In the genomic region with DNA sequence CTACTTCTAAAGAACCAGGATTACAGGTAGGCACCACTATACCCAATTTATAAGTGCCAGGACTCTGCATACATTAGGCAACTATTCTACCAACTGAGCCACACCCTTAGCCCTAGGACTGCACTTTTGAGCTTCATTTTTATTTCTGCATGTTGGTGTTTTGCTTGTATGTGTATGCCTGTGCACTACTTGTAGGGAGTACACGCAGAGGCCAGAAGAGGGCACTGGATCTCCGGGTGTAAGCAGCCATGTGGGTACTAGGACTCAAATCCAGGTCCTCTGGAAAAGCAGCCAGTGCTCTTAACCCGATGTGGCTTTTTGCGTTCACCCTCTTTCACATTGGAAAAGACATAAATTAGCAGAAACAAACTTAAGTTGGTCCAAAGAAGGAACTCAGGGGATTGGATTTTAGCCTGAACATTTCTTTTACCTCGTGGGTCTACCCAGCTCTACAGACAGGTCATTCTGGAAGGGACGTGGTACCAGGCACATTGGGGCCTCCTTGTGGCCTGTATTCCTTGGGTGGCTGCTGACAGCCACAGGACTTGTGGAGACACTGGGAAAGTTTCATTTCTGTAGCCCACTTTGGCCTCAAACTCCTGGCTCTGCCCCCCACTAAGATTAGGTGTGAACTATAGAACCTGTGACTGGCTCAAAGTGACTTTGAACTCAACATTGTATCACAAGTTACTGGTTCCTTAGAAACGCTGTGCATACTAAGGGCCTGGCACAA, we compare ENCODE assay signal across 11 mouse cellular contexts. TPM values are rescaled to one million over a fixed set of nuclear protein-coding genes. Genes with fewer than 3 reads are reported as not detected.
DNase-seq lines count a peak whose midpoint lies in the region; ATAC-seq and TF ChIP-seq lines count a peak whose summit lies in the region.
"Had no signal": no experiment of that assay in that cellular context is flagged by ENCODE, and none has a peak within 500 bp of the region (broad histone marks: within the 10 kb centered on the region; RNA-seq: fewer than 3 reads in every experiment).

No protein-coding gene starts in this region.

- in situ Hi-C loops in CH12.LX (cut with MboI; ENCODE audit: low pct_ligation_motif_present, low pct_unique_long_range_greater_than_20kb, low sequenced_read_pairs): no loop called here

- dilution Hi-C loops in CH12.LX (cut with MboI; ENCODE audit: extremely low pct_ligation_motif_present, extremely low pct_unique_long_range_greater_than_20kb, low sequenced_read_pairs): no loop called here

- peak; percentile 64 for TF ChIP-seq RAD21 in CH12.LX (IDR thresholded peaks at IDR 0.05; ENCODE audit: low read depth, low read length)

- no peak overlapping the region for H3K4me3 ChIP-seq in kidney, postnatal 0 days (replicated peaks; ENCODE audit: low read depth, low read length)
- no peak overlapping the region for H3K4me3 ChIP-seq in kidney, embryonic 16.5 days (ENCODE audit: low read length)
- H3K4me3 ChIP-seq in CH12.LX (replicated peaks in 1 of 3; ENCODE audit: low read depth in 2 of 3, low read length in 2 of 3, poor library complexity in 1 of 3): no peak overlapping the region
- H3K4me3 ChIP-seq: megakaryocyte, embryonic 14.5 days had no signal

- ATAC-seq in kidney, postnatal 0 days (replicated peaks; ENCODE audit: low FRiP score, low read depth): no peak
- ATAC-seq in kidney, embryonic 16.5 days (ENCODE audit: low FRiP score, low TSS enrichment): no peak

- peak; percentile 47 for TF ChIP-seq CTCF in kidney, postnatal 0 days (IDR thresholded peaks at IDR 0.05; ENCODE audit: low read depth)
- peak in 1 of 2 experiments; percentile 71; a peak in 3 of 4 replicates for TF ChIP-seq CTCF in CH12.LX (conservative IDR thresholded peaks at IDR 0.05 in 1 of 2, IDR thresholded peaks at IDR 0.05 in 1 of 2; ENCODE audit: low read depth in 2 of 2, low read length in 2 of 2)

- H3K9me3 ChIP-seq in kidney, postnatal 0 days (replicated peaks; ENCODE audit: low read length): no peaks in the 10 kb centered on the region
- H3K9me3 ChIP-seq in kidney, embryonic 16.5 days (ENCODE audit: low read length): no peaks in the 10 kb centered on the region; the same call in 1 of the 2 replicates
- peaks cover 6% of the 10 kb centered on the region for H3K9me3 ChIP-seq in CH12.LX (replicated peaks; ENCODE audit: low read length)

- no peak overlapping the region for H3K4me2 ChIP-seq in kidney, postnatal 0 days (ENCODE audit: low read length)
- H3K4me2 ChIP-seq in kidney, embryonic 16.5 days (replicated peaks; ENCODE audit: low read depth, low read length): no peak overlapping the region
- no peak overlapping the region for H3K4me2 ChIP-seq in CH12.LX (ENCODE audit: insufficient read depth, low read depth, poor library complexity, severe bottlenecking)

- H3K36me3 ChIP-seq in kidney, postnatal 0 days (ENCODE audit: insufficient read depth, low read length): no peaks in the 10 kb centered on the region
- H3K36me3 ChIP-seq in kidney, embryonic 16.5 days (ENCODE audit: insufficient read depth, low read length): no peaks in the 10 kb centered on the region
- H3K36me3 ChIP-seq in CH12.LX (replicated peaks in 1 of 2; ENCODE audit: control insufficient read depth in 1 of 2, insufficient read depth in 1 of 2, low read length in 1 of 2): no peaks in the 10 kb centered on the region

- H3K27ac ChIP-seq in kidney, postnatal 0 days: no peak overlapping the region
- H3K27ac ChIP-seq in kidney, embryonic 16.5 days (ENCODE audit: low read length): no peak overlapping the region
- H3K27ac ChIP-seq in CH12.LX (ENCODE audit: insufficient read depth, low read depth): no peak overlapping the region

- no peak for TF ChIP-seq EP300 in CH12.LX (IDR thresholded peaks at IDR 0.05; ENCODE audit: low read length)

- no peaks in the 10 kb centered on the region for H3K27me3 ChIP-seq in kidney, postnatal 0 days (ENCODE audit: insufficient read depth, low read length)
- H3K27me3 ChIP-seq in kidney, embryonic 16.5 days (ENCODE audit: insufficient read depth, low read length): no peaks in the 10 kb centered on the region; the same call in 1 of the 2 replicates
- peaks cover 27% of the 10 kb centered on the region for H3K27me3 ChIP-seq in CH12.LX (replicated peaks)

- DNase-seq in kidney, postnatal 0 days (ENCODE audit: low spot score): no peak
- DNase-seq in 416B (ENCODE audit: low read depth): peak; percentile 69
- no peak for DNase-seq in CH12.LX (ENCODE audit: extremely low read depth)
- DNase-seq in cerebellum, postnatal 10 days: peak; percentile 60 to 67
- no peak for DNase-seq in adrenal gland, adult 18-20 months (ENCODE audit: low spot score in 2 of 2)
- no peak for DNase-seq in embryo, embryonic 10 days (ENCODE audit: low spot score)
- DNase-seq: gastrocnemius, postnatal 14 days; heart, postnatal 36 days had no signal

- 76% methylated on average over 7 of the region's 7 CpGs for WGBS in kidney, postnatal 0 days
- 77% methylated on average over 7 of the region's 7 CpGs for WGBS in kidney, embryonic 16.5 days

- H3K79me2 ChIP-seq in CH12.LX (replicated peaks; ENCODE audit: control insufficient read depth, extremely low read depth, insufficient read depth, poor library complexity, severe bottlenecking): no peaks in the 10 kb centered on the region

- no peaks in the 10 kb centered on the region for H3K4me1 ChIP-seq in kidney, postnatal 0 days (replicated peaks; ENCODE audit: insufficient read depth, low read length)
- H3K4me1 ChIP-seq in kidney, embryonic 16.5 days (ENCODE audit: insufficient read depth, low read length): no peaks in the 10 kb centered on the region
- H3K4me1 ChIP-seq in CH12.LX (ENCODE audit: control insufficient read depth in 1 of 2, insufficient read depth in 2 of 2): no peaks in the 10 kb centered on the region

- TF ChIP-seq POLR2A in CH12.LX (IDR thresholded peaks at IDR 0.05; ENCODE audit: low read depth, low read length): no peak

- no peak overlapping the region for H3K9ac ChIP-seq in kidney, postnatal 0 days (ENCODE audit: low read depth, low read length)
- no peak overlapping the region for H3K9ac ChIP-seq in kidney, embryonic 16.5 days (replicated peaks; ENCODE audit: low read length)
- H3K9ac ChIP-seq in CH12.LX (ENCODE audit: insufficient read depth, low read depth): no peak overlapping the region

TF ChIP-seq in CH12.LX, 34 proteins besides CTCF, POLR2A, EP300 and RAD21:
- TF ChIP-seq MAX (IDR thresholded peaks at IDR 0.05; ENCODE audit: low read length): no peak
- peak; percentile 31 for TF ChIP-seq ZC3H11A (IDR thresholded peaks at IDR 0.05; ENCODE audit: low read depth, low read length)
- no peak for TF ChIP-seq TBP (conservative IDR thresholded peaks at IDR 0.05; ENCODE audit: low read depth, low read length)
- TF ChIP-seq SIN3A (IDR thresholded peaks at IDR 0.05; ENCODE audit: low read length): no peak
- no peak for TF ChIP-seq ELF1 (IDR thresholded peaks at IDR 0.05; ENCODE audit: low read depth, low read length)
- TF ChIP-seq ZMIZ1 (IDR thresholded peaks at IDR 0.05; ENCODE audit: low read depth, low read length): no peak
- peak; percentile 71 for TF ChIP-seq SMC3 (IDR thresholded peaks at IDR 0.05; ENCODE audit: low read depth, low read length)
- TF ChIP-seq MAFK (IDR thresholded peaks at IDR 0.05; ENCODE audit: insufficient replicate concordance, low read length): no peak
- TF ChIP-seq MYC (IDR thresholded peaks at IDR 0.05; ENCODE audit: low read depth, low read length): peak; percentile 35; the same call in 1 of the 2 replicates
- TF ChIP-seq KAT2A (IDR thresholded peaks at IDR 0.05; ENCODE audit: insufficient replicate concordance, low read length): no peak
- TF ChIP-seq ZKSCAN1 (IDR thresholded peaks at IDR 0.05; ENCODE audit: borderline replicate concordance, low read depth, low read length): no peak
- no peak for TF ChIP-seq MXI1 (IDR thresholded peaks at IDR 0.05; ENCODE audit: low read depth, low read length)
- TF ChIP-seq ETS1 (conservative IDR thresholded peaks at IDR 0.05; ENCODE audit: low read depth, low read length): no peak
- no peak for TF ChIP-seq MAZ (IDR thresholded peaks at IDR 0.05; ENCODE audit: low read depth, low read length)
- no peak for TF ChIP-seq JUND (conservative IDR thresholded peaks at IDR 0.05; ENCODE audit: low read depth, low read length)

RNA-seq across cellular contexts. Expression of gene Apeh, which starts 45.7 kb away (rescaled TPM):
- 62.6 and 69.3 TPM in 2 replicates for polyA plus RNA-seq in kidney, postnatal 0 days (2015; fragmentation: Nextera tagmentation; extraction: Ambion mirVana)
- 87.8 and 93.0 TPM in 2 replicates for polyA plus RNA-seq in kidney, embryonic 16.5 days (2015; fragmentation: Nextera tagmentation; extraction: Ambion mirVana)
- total RNA-seq in CH12.LX (2012; rRNA removed) (69.5 and 75.6 TPM in 2 replicates), CH12.LX (2014; rRNA removed) (28.8 and 36.2 TPM in 2 replicates)
- 53.2 and 66.6 TPM in 2 replicates for polyA plus RNA-seq in CH12.LX (2012; ENCODE audit: insufficient read length, low read depth)
- 10 to 100 TPM; 71.8 to 86.6 TPM for total RNA-seq in adrenal gland, adult 18-20 months (2021)

RNA-seq across cellular contexts. Expression of gene Bsn, which starts 50.1 kb away (rescaled TPM):
- polyA plus RNA-seq in kidney, postnatal 0 days (2015; fragmentation: Nextera tagmentation; extraction: Ambion mirVana): 0.25 and 0.31 TPM in 2 replicates
- polyA plus RNA-seq in kidney, embryonic 16.5 days (2015; fragmentation: Nextera tagmentation; extraction: Ambion mirVana): 0.64 and 0.67 TPM in 2 replicates
- total RNA-seq in CH12.LX (2012; rRNA removed) (3.6 and 5.6 TPM in 2 replicates), CH12.LX (2014; rRNA removed) (4.0 and 4.4 TPM in 2 replicates)
- polyA plus RNA-seq in CH12.LX (2012; ENCODE audit: insufficient read length, low read depth): 6.6 and 7.8 TPM in 2 replicates
- 1 to 10 TPM; 1.8 to 3.1 TPM for total RNA-seq in adrenal gland, adult 18-20 months (2021)

RNA-seq across cellular contexts. Expression of gene Rnf123, which starts 57.0 kb away (rescaled TPM):
- polyA plus RNA-seq in kidney, postnatal 0 days (2015; fragmentation: Nextera tagmentation; extraction: Ambion mirVana): 23.7 and 24.6 TPM in 2 replicates
- polyA plus RNA-seq in kidney, embryonic 16.5 days (2015; fragmentation: Nextera tagmentation; extraction: Ambion mirVana): 37.2 and 44.3 TPM in 2 replicates
- total RNA-seq in CH12.LX (2012; rRNA removed) (28.8 and 32.3 TPM in 2 replicates), CH12.LX (2014; rRNA removed) (6.6 and 10.0 TPM in 2 replicates)
- polyA plus RNA-seq in CH12.LX (2012; ENCODE audit: insufficient read length, low read depth): 40.4 and 50.0 TPM in 2 replicates
- total RNA-seq in adrenal gland, adult 18-20 months (2021): 10 to 100 TPM; 54.0 to 63.2 TPM

RNA-seq across cellular contexts. Expression of gene Mst1, which starts 59.9 kb away (rescaled TPM):
- 0.09 and 0.39 TPM in 2 replicates for polyA plus RNA-seq in kidney, postnatal 0 days (2015; fragmentation: Nextera tagmentation; extraction: Ambion mirVana)
- 0.10 and 0.21 TPM in 2 replicates for polyA plus RNA-seq in kidney, embryonic 16.5 days (2015; fragmentation: Nextera tagmentation; extraction: Ambion mirVana)
- total RNA-seq in CH12.LX (2012; rRNA removed): 33.2 and 59.6 TPM in 2 replicates
- total RNA-seq in CH12.LX (2014; rRNA removed): 16.9 and 19.6 TPM in 2 replicates
- 19.7 and 21.4 TPM in 2 replicates for polyA plus RNA-seq in CH12.LX (2012; ENCODE audit: insufficient read length, low read depth)
- total RNA-seq in adrenal gland, adult 18-20 months (2021): under 1 TPM in 1 of 2 experiments, not detected in 1; 0.23 TPM
- total RNA-seq: gastrocnemius, postnatal 14 days; heart, postnatal 36 days; left cerebral cortex, postnatal 4 days had no signal

Comparison
In these comparisons a context has a peak if more than half of its experiments do, and no peak if none do; other contexts are left out.
1. DNase-seq: peak in 416B (single experiment) and cerebellum, postnatal 10 days (2 of 2); none in kidney, postnatal 0 days (single experiment), CH12.LX (single experiment), adrenal gland, adult 18-20 months (0 of 2) and embryo, embryonic 10 days (single experiment).